Mouse (Mus musculus) liver, adult 2 months (tissue): ENCODE measurements around the gene Shank2.

Experiments used
- CTCF ChIP-seq: fragments of 200-500 bp; IDR thresholded peaks from 2 replicates; pipeline ENCODE4 v1.5.1; 2011; ENCODE audit warnings: low read depth, low read length, control low read depth
- POLR2A ChIP-seq: fragments of 200-500 bp; IDR thresholded peaks from 2 replicates; pipeline ENCODE4 v1.6.1; 2011; ENCODE audit warnings: low read length, control low read depth; ENCODE audit not compliant: insufficient read depth; ENCODE audit errors: extremely low read depth

- TF ChIP-seq CTCF (no peak), POLR2A (no peak)
These were observed 21.8 kb downstream of the Shank2 start for GRCm38 (mm10) chr7:144023561-144023960.
